Mouse (Mus musculus): ENCODE results near the gene Zfp970. TPM values are rescaled to one million over a fixed set of nuclear protein-coding genes. Genes with fewer than 3 reads are reported as not detected.
A peak's percentile ranks its signal among the peaks of the same experiment; 100 is the strongest.
"Not testable (repeated sequence)": the region's sequence is repeated elsewhere in the genome, so short reads cannot be mapped to it uniquely, and the experiment has no call there.

Zfp970 gene
- 8.2 and 12.1 TPM in 2 replicates for polyA plus RNA-seq (2016; fragmentation: Nextera tagmentation; extraction: Ambion mirVana)

- H3K9ac ChIP-seq (replicated peaks); H3K4me1 ChIP-seq; H3K9me3 ChIP-seq; H3K27me3 ChIP-seq; H3K27ac ChIP-seq (replicated peaks); H3K36me3 ChIP-seq; ATAC-seq (ENCODE audit: low FRiP score, low read depth): not testable (repeated sequence)
- 5% methylated on average over 8 of the region's 9 CpGs for WGBS
- H3K4me2 ChIP-seq (replicated peaks): peak within 1 kb of the TSS; percentile 47
- H3K4me3 ChIP-seq: peak within 1 kb of the TSS; percentile 45
These were observed at the start of gene Zfp970 for GRCm38 (mm10) chr2:177464676-177465075. Gene Zfp970 (plus strand): TSS chr2:177464733.

GRCm38 (mm10) chr2:177468222-177468621, 3.7 kb downstream of the Zfp970 start:
- H3K36me3 ChIP-seq; H3K4me1 ChIP-seq; H3K4me2 ChIP-seq (replicated peaks); ATAC-seq (ENCODE audit: low FRiP score, low read depth); H3K4me3 ChIP-seq; H3K27me3 ChIP-seq; H3K9me3 ChIP-seq; H3K9ac ChIP-seq (replicated peaks); H3K27ac ChIP-seq (replicated peaks): not testable (repeated sequence)

- H3K36me3 ChIP-seq; H3K4me3 ChIP-seq; ATAC-seq (ENCODE audit: low FRiP score, low read depth); H3K4me2 ChIP-seq (replicated peaks); H3K9ac ChIP-seq (replicated peaks); H3K9me3 ChIP-seq; H3K27ac ChIP-seq (replicated peaks); H3K27me3 ChIP-seq; H3K4me1 ChIP-seq: not testable (repeated sequence)
- 99% methylated on average over 5 of the region's 10 CpGs for whole genome bisulfite sequencing
These were observed 7.7 kb downstream of the Zfp970 start for GRCm38 (mm10) chr2:177472261-177472660.

GRCm38 (mm10) chr2:177481971-177482370, 17.4 kb downstream of the Zfp970 start:
- not testable (repeated sequence) for H3K27me3 ChIP-seq; H3K36me3 ChIP-seq; H3K27ac ChIP-seq (replicated peaks); H3K4me2 ChIP-seq (replicated peaks); ATAC-seq (ENCODE audit: low FRiP score, low read depth); H3K4me3 ChIP-seq; H3K9ac ChIP-seq (replicated peaks); H3K4me1 ChIP-seq; H3K9me3 ChIP-seq
- 85% methylated on average over 1 of the region's 1 CpGs for WGBS

GRCm38 (mm10) chr2:177483238-177483948, 18.9 kb downstream of the Zfp970 start:
- H3K4me3 ChIP-seq; H3K27me3 ChIP-seq; H3K4me2 ChIP-seq (replicated peaks); H3K36me3 ChIP-seq; H3K27ac ChIP-seq (replicated peaks); H3K9ac ChIP-seq (replicated peaks); H3K4me1 ChIP-seq; H3K9me3 ChIP-seq; ATAC-seq (ENCODE audit: low FRiP score, low read depth): not testable (repeated sequence)
- 86% methylated on average over 11 of the region's 11 CpGs for WGBS

- 17% methylated on average over 7 of the region's 7 CpGs for WGBS
- not testable (repeated sequence) for H3K27ac ChIP-seq (replicated peaks); ATAC-seq (ENCODE audit: low FRiP score, low read depth); H3K27me3 ChIP-seq; H3K9me3 ChIP-seq; H3K4me1 ChIP-seq; H3K9ac ChIP-seq (replicated peaks); H3K36me3 ChIP-seq
- H3K4me3 ChIP-seq: peak within 1 kb of the TSS; percentile 37
- H3K4me2 ChIP-seq (replicated peaks): peak within 1 kb of the TSS; percentile 41
These were observed 33.5 kb downstream of the Zfp970 start, which contains the start of gene Gm14403 for GRCm38 (mm10) chr2:177498067-177498466. Gene Gm14403 (plus strand): TSS chr2:177498215.

- not testable (repeated sequence) for H3K27me3 ChIP-seq; H3K4me3 ChIP-seq; H3K9me3 ChIP-seq; H3K9ac ChIP-seq (replicated peaks); ATAC-seq (ENCODE audit: low FRiP score, low read depth); H3K4me1 ChIP-seq; H3K4me2 ChIP-seq (replicated peaks); H3K36me3 ChIP-seq; H3K27ac ChIP-seq (replicated peaks)
- 78% methylated on average over 1 of the region's 1 CpGs for whole genome bisulfite sequencing
These were observed 34.6 kb downstream of the Zfp970 start for GRCm38 (mm10) chr2:177499182-177499581.

- not testable (repeated sequence) for H3K27me3 ChIP-seq; H3K27ac ChIP-seq (replicated peaks); H3K9ac ChIP-seq (replicated peaks); H3K36me3 ChIP-seq; H3K4me2 ChIP-seq (replicated peaks); H3K9me3 ChIP-seq; H3K4me3 ChIP-seq; H3K4me1 ChIP-seq; ATAC-seq (ENCODE audit: low FRiP score, low read depth)
- WGBS: 94% methylated on average over 1 of the region's 1 CpGs
These were observed 40.7 kb downstream of the Zfp970 start for GRCm38 (mm10) chr2:177505211-177505719.

GRCm38 (mm10) chr2:177511381-177511780, 46.8 kb downstream of the Zfp970 start:
- H3K27me3 ChIP-seq; H3K27ac ChIP-seq (replicated peaks); ATAC-seq (ENCODE audit: low FRiP score, low read depth); H3K4me1 ChIP-seq; H3K9me3 ChIP-seq; H3K4me2 ChIP-seq (replicated peaks); H3K9ac ChIP-seq (replicated peaks); H3K36me3 ChIP-seq; H3K4me3 ChIP-seq: not testable (repeated sequence)
- WGBS: 75% methylated on average over 4 of the region's 4 CpGs

GRCm38 (mm10) chr2:177511972-177512371, 47.4 kb downstream of the Zfp970 start:
- not testable (repeated sequence) for H3K4me1 ChIP-seq; H3K27ac ChIP-seq (replicated peaks); ATAC-seq (ENCODE audit: low FRiP score, low read depth); H3K9ac ChIP-seq (replicated peaks); H3K36me3 ChIP-seq; H3K27me3 ChIP-seq; H3K4me2 ChIP-seq (replicated peaks); H3K9me3 ChIP-seq; H3K4me3 ChIP-seq
- WGBS: 88% methylated on average over 3 of the region's 3 CpGs

GRCm38 (mm10) chr2:177513991-177514479, 49.5 kb downstream of the Zfp970 start:
- not testable (repeated sequence) for H3K4me3 ChIP-seq; H3K27ac ChIP-seq (replicated peaks); H3K9me3 ChIP-seq; H3K4me1 ChIP-seq; H3K9ac ChIP-seq (replicated peaks); H3K4me2 ChIP-seq (replicated peaks); ATAC-seq (ENCODE audit: low FRiP score, low read depth); H3K36me3 ChIP-seq; H3K27me3 ChIP-seq
- WGBS: 84% methylated on average over 4 of the region's 4 CpGs

GRCm38 (mm10) chr2:177517746-177518145, 53.2 kb downstream of the Zfp970 start:
- not testable (repeated sequence) for H3K27ac ChIP-seq (replicated peaks); H3K4me1 ChIP-seq; H3K9me3 ChIP-seq; H3K9ac ChIP-seq (replicated peaks); H3K4me3 ChIP-seq; H3K27me3 ChIP-seq; ATAC-seq (ENCODE audit: low FRiP score, low read depth); H3K4me2 ChIP-seq (replicated peaks); H3K36me3 ChIP-seq
- 90% methylated on average over 9 of the region's 9 CpGs for WGBS

- not testable (repeated sequence) for H3K9ac ChIP-seq (replicated peaks); H3K27me3 ChIP-seq; H3K27ac ChIP-seq (replicated peaks); H3K36me3 ChIP-seq; H3K4me1 ChIP-seq; H3K4me3 ChIP-seq; ATAC-seq (ENCODE audit: low FRiP score, low read depth); H3K4me2 ChIP-seq (replicated peaks)
- H3K9me3 ChIP-seq: peaks cover 15% of the 10 kb centered on the region; the same call in 1 of the 2 replicates
- 88% methylated on average over 7 of the region's 7 CpGs for WGBS
These were observed 53.8 kb downstream of the Zfp970 start for GRCm38 (mm10) chr2:177518354-177518753.
